Mouse (Mus musculus) WW6 (cell line): ENCODE results near the gene St6galnac4.

ENCODE experiments used
- DNase-seq: peaks from one replicate; pipeline ENCODE4 v3.0.0-alpha.2; 2013; ENCODE audit warnings: low read depth, low spot score

The St6galnac4 gene

GRCm38 (mm10) chr2:32601417-32602065, 14.6 kb downstream of the St6galnac4 start:
- no peak for DNase-seq

- DNase-seq: no peak
Measured at GRCm38 (mm10) chr2:32602600-32603054, 15.7 kb downstream of the St6galnac4 start.

- no peak for DNase-seq
Measured at GRCm38 (mm10) chr2:32604631-32605030, 17.7 kb downstream of the St6galnac4 start.

- no peak for DNase-seq
Measured at GRCm38 (mm10) chr2:32606161-32607142, 19.6 kb downstream of the St6galnac4 start.

GRCm38 (mm10) chr2:32607262-32607947, 20.5 kb downstream of the St6galnac4 start:
- DNase-seq: no peak

DNA sequence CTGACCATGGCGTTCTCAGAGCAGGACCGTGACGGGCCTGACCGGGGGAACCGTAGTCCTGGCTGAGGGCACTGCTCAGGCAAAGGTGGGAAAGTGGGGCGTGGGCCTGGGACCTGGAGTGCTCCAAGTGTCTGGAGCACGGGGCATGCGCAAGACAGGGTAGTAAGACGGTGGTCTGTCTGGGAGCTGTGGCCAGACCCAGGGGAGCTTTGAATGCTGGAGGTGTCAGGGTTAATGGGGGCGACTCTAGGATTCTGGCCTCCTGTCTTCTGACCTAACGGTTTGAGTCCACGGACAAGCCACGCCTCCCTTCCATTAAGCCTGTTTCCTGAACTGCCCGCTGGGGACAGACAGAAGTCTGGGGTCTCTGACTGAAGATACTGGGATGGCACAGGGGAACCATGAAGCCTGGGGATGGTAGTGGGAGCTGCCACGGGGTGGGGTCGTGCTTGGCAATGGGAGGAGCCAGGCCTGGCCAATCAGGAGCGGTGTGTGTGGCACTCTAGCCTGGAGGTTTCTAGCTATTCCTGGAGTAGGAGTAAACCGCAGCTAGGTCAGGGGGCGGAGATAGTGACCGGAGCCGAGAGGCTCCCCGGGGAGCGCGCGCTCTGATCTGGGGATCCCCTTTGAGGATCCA, 21.4 kb downstream of the St6galnac4 start:
- DNase-seq: no peak

DNA sequence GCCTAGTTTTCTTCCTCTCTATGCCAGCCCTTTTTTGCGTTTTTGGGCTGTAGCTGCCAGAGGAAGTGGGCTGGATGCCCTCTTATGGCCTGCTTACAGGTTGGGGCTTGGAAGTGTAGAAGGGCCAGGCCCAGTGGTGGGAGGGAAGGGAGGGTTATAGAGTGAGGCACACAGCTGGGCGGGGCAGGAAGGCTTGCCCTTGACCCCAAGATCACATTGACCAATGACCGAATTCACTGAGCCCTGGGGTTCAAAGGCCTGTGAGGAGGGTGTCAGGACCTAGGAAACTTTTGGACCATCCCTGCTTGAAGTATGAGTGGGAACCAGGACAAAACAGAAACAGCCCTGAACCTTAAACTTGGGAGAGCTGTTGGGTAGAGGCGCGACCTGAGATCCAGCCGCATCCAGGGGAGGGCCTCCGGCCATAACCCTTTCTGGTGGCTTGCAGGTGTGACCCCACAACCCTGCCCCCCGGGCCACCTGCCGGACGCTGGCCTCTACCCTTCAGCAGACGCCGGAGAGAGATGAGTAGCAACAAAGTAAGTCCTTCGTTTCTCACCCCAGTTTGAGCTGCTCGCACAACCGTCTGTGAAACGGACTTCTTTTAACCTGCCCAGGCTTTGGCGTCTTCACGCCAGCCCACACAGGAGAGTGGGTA, 22.0 kb downstream of the St6galnac4 start:
- DNase-seq: no peak

- no peak for DNase-seq
Measured at GRCm38 (mm10) chr2:32610610-32611229, 23.8 kb downstream of the St6galnac4 start.

GRCm38 (mm10) chr2:32612274-32612673, 25.4 kb downstream of the St6galnac4 start:
- peak; percentile 80 for DNase-seq

GRCm38 (mm10) chr2:32617109-32617508, 30.2 kb downstream of the St6galnac4 start:
- no peak for DNase-seq

- DNase-seq: no peak
Measured at GRCm38 (mm10) chr2:32617601-32618000, 30.7 kb downstream of the St6galnac4 start.

- DNase-seq: no peak
Measured at GRCm38 (mm10) chr2:32618051-32618450, 31.2 kb downstream of the St6galnac4 start.

DNA sequence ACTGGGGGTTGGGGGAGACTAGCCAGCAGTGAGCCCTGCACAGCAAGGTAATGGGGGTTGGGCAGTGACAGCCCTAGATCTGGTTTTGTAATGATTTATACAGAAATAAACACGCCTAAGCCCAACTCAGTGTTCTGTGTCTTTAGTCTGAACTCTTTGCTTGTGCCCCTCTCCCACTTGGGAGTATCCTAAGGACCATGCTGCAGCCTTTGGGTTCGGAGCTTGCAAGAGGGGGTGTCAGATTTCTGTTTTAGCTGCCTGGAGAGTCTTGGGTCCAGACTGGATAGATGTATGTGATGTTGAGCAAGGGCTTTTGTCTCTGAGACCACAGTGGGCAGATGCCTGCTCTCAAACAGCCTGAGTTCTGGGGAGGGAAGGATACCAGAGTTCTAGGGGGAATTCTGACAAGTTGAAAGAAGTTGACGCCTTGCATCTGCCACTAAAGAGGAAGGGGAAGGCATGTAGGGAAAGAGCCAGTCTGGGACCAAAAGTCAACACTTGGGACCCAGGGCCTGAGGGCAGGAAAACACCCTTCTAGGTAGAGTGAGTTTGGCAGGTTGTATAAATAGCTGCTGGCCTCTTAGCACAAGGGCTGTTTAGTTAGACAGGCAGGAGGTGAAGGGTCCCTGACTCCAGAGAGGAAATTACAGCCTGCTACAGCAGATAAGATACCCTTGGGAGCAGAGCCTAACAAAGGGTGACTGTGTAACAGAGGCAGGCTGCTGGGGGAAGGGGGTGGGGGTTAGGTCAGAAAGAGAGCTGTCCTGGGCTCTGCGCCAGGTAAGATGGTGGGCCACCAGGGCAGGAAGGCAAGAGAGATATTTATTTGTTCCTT, 34.0 kb downstream of the St6galnac4 start:
- DNase-seq: no peak

- no peak for DNase-seq
Measured at GRCm38 (mm10) chr2:32621517-32621859, 34.6 kb downstream of the St6galnac4 start, which contains the start of gene Ak1. Ak1 (plus strand) TSS chr2:32621758.

- DNase-seq: no peak
Measured at GRCm38 (mm10) chr2:32624111-32624748, 37.3 kb downstream of the St6galnac4 start.

- DNase-seq: no peak
Measured at GRCm38 (mm10) chr2:32625212-32625872, 38.4 kb downstream of the St6galnac4 start.

- DNase-seq: no peak
Measured at GRCm38 (mm10) chr2:32625873-32626694, 39.2 kb downstream of the St6galnac4 start.
